Mouse (Mus musculus) neural tube, postnatal 0 days (tissue): ENCODE data around the gene Cdh23. TPM values are rescaled to one million over a fixed set of nuclear protein-coding genes. Genes with fewer than 3 reads are reported as not detected.

Experiments
- polyA plus RNA-seq: library from polyadenylated mRNA; unstranded; fragments of >200 nt; fragmentation: Nextera tagmentation; extraction: Ambion mirVana; gene quantifications from 2 replicates; pipeline ENCODE4 v1.2.1, GENCODE M21; 2015

The Cdh23 gene
- 6.7 and 8.5 TPM in 2 replicates for polyA plus RNA-seq

GRCm38 (mm10) chr10:60696390-60696789 is at the start of gene Cdh23:
TSS of gene Cdh23 (minus strand) at chr10:60696490.

GRCm38 (mm10) chr10:60399449-60399848 is 296.8 kb downstream of the Cdh23 start, which contains the start of gene Gm17455:
TSS of gene Gm17455 (plus strand) at chr10:60399726.

GRCm38 (mm10) chr10:60346701-60347405 is 349.4 kb downstream of the Cdh23 start, which contains the start of gene Vsir:
TSS of gene Vsir (plus strand) at chr10:60346851.

GRCm38 (mm10) chr10:60277207-60278005 is 418.9 kb downstream of the Cdh23 start, which contains the start of gene Psap:
TSS of gene Psap (plus strand) at chr10:60277627.

Other genes with a start within 250 kb of the Cdh23 start
- 12.9 and 13.1 TPM in 2 replicates for gene Slc29a3, start 56.3 kb upstream of the Cdh23 start, polyA plus RNA-seq
- gene Unc5b, start 135.1 kb upstream of the Cdh23 start, polyA plus RNA-seq, result 1.4 and 1.6 TPM in 2 replicates